Mouse (Mus musculus): ENCODE data around the gene Cog4. TPM values are rescaled to one million over a fixed set of nuclear protein-coding genes. Genes with fewer than 3 reads are reported as not detected.

Cog4 gene
- polyA plus RNA-seq (2017; shearing (Covaris generic)) = 10 to 100 TPM; 52.3 to 53.6 TPM

DNA sequence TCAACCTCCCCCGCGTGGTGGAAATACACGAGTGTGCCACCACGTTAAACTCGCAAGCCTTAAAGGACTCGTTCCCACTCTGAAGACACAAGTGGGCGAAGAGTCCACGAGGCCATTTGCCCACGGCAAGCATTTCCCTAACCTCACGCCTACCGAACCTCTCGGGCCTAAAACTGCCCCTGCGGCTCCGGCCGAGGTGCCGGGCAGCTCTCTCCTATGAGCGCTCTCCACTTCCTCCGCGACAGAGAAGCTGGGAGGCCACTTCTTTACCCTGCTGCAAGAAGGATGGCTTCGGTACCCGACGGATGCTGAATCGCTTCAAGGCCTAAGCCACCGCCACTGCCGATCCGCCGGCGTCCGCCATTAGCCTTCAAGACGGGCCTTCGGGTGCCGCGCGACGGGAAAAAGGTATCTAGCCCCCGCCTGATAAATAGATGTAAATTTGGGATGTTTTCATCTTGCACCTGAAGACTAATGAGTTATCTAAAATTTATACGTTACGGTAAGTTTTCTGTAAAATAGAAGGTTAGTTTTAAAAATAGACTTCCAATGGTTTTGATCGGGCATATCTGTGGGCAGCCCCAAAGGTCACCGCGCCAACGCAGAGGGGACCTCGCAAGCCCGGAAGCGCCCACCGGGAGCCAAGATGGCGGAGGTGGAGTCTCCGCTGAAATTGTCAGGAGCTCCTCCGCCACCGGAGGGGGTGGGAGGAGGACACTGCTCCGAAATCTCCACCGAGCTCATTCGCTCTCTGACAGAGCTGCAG lies at the start of gene Cog4, which contains the start of gene Sf3b3:
Cog4 (plus strand) TSS at position 196 of the 766 bp plus-strand sequence.
Sf3b3 (minus strand) TSS at position 383 of the 766 bp plus-strand sequence.
- ATAC-seq = peak; percentile 75

DNA sequence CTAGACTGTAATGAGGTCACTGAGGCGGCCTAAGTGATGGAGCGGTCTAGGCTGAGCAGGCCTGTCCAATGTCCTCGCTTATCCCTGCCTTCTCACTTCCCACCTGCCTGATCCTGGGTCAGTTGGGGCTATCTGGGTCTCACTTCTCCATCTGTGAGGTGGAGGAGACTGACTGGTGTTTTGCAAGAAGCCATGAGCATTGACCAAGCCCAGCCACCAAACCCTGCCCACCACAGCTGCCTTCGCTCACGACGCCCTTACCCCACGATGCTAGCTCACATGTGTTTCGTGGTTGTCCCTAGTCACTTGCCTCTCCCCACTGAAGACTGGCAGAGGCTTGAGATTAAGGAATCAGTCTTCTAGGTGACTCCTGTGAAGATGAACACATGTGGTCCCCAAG lies 49.3 kb upstream of the Cog4 start:
- no peak for ATAC-seq

DNA sequence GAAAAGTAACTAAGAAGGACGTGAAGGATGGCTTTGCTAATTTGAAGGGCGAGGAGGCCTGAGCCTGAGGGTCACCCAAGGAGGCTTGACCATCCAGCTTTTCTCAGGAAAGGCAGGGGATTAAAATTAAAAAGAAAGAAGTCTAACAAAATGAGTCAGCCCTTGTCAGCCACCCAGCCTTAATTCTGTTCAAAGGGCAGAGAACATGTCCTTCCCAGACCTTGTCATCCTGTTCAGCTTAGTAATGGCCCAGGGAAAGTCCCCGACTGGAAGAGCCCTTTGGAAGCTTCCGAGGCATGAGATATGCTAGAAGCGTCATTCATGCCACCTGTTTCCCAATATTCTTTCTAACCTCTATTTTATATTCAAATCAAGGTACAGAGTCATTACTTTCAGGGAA lies 43.4 kb upstream of the Cog4 start:
- ATAC-seq = no peak

DNA sequence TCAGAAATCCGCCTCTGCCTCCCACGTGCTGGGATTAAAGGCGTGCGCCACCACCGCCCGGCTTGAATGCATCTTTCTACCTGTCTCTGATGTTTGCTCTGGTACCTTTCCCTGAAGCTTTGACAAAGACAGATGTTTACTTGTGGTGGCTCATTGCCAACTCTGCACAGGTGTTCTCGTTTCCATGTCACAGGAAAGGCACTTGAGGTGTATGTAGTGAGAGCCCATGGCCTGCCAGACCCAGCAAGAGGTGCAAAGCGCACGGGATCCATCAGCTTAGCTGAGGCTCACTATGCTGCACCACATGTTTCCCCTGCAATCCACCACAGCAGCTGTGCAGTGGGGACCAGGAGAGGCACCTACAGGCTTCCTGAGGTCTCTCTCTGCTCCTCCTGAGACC lies 42.5 kb upstream of the Cog4 start:
- no peak for ATAC-seq

DNA sequence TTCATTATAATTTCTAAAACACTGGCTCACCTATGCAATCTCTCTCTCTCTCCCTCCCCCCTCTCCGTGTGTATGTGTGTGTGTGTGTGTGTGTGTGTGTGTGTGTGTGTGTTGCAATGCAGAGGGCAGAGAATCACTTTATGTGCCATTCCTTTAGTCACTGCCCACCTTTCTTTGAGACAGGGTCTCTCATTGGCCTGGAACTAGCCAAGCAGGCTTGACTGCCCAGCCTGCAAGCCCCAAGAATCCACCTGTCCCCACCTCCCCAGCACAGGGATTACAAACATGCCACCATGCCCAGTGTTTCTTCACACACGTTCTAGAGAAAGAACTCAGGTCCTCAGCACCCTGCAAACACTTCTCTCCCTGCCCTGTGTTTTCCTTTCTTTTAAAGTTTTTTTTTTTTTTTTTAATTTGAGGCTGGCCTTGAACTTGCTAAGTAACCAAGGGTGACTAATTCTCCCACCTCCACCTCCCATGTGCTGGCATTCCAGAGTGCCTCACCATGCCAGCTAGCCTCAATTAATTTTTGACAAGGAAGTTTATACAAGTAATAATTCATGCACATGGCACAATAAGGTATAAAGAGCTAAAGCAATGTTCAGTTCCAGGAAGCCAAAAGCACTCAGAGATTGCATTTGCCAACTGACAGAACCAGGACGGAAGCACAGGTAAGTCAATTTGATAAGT lies 41.4 kb upstream of the Cog4 start:
- ATAC-seq = no peak

DNA sequence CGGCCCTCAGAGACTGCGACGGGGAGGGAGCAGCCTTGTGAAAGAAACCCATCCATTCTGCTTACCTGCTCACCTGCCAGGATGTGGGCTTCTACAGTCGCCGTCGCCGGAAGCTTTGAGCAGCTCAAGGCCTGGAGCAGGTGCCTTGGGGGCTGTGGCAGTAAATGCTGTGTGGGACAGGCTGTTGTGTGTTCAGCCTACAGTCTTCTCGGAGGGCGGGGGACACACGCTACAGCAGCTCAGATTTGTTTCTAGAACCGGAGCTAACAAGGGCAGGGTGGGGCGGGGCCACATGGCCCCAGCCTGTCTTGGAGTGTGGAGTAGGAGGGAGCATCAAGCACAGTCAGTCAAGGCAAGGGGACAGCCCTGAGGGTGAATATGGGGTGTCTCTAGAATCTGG lies 40.7 kb upstream of the Cog4 start, which contains the start of gene Il34:
Il34 (minus strand) TSS at position 256 of the 400 bp plus-strand sequence.
- peak; percentile 57 for ATAC-seq

DNA sequence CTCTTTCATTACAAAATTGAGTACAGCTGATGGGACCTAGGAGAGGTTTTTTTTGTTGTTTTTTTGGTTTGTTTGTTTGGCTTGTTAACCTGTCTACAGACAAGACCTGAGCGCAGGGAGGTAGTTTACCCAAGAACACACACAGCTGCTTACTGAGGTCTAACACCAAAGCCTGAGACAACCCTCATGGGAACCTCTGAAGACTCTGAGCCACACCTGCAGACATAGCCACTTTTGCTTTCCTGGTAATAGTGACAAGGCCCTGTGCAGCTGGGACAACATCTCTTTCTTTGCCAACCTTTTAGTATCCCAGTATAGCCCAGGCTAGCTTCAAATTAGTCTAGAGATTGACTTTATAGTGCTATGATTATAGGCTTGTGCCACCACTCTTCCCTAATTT lies 40.3 kb upstream of the Cog4 start:
- no peak for ATAC-seq

DNA sequence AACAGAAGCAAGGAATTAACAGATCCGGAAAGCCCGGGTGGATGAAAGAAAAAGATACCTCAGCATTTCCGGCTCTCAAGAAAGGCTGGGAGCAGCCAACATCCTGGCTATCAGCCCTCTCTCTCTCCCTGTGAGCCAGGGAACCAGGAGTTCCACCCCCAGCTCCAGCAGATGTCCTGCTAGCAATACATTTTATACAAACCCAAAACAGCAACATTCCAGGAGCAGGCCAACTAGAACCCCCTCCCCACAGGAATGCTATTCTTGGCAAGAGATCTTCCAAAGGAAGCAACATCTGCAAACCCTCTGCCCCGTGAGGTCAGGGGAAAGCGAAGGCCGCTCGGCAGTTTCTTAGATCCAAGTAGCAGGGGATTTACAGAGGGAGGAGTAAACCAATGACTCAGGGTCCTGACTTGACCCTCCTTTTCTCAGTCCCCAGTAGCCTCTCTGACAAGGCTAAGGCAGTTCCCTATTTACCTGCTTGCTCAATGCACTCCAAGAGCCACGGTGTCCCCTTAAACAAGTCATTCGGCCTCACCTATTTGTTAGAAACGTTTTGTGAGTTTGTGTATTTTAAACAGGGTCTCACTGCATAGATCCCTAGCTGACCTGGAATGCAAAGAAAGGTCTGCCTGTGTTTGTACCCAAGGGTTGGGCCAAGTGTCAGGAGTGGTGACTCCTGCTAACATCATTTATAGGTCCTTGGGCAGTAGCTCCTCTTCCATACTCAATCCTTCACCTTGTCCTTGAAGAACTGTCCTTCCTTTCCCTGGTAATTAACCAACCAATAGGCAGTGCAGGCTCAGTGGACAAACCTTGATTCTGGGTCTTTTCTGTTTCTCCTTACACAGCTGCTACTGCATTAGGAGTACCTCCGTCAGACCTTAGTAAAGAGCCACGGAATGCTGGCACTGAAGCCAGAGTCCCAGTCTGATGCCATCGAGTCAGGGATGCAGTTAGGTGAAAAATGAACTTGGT lies 37.6 kb upstream of the Cog4 start:
- ATAC-seq = no peak

DNA sequence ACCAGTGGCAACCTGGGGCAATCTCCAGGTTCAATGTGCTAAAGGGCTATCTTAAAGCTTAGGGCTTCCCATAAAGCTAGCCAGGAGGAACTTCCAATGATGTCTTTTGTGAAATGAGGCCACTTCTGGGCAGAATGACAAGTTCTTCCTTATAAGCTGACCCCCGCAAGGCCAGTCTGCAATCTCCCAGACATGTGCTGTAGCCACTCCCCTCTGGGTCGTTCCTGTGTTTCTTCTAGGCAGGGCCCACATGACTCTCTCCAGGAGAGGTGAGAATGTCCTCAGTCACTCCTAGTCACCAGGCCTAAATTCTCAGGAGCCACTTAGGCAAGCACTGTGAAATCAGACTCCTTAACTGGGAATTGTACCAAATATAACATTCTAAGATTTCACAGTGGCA lies 36.6 kb upstream of the Cog4 start:
- ATAC-seq = no peak

DNA sequence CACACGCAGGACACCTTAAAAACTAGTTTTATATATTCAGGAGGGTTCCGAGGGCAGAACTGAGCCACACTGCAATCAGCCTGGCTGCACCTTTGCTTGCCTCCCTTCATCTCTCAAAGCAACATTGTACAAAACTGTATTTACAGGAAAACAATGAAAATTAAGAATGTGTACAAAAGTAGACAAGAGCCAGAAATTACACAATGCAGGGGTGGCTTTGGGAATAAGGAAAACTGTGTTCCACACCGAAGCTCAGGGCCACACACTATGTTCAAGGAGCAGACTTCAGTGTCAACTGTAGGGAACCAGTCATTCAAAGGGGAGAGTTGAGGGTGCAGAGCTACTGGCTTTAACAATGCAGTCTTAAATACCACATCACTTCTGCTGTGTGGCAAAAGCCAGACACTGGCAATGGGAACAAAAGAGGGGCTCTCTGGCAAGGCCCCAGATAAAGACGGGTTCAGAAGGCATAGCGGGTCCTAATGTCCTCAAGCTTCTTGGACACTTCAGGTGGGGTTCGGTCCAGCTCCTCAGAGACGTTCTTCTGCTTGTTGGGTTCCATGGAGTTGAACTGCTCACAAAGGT lies 35.8 kb upstream of the Cog4 start:
- no peak for ATAC-seq

DNA sequence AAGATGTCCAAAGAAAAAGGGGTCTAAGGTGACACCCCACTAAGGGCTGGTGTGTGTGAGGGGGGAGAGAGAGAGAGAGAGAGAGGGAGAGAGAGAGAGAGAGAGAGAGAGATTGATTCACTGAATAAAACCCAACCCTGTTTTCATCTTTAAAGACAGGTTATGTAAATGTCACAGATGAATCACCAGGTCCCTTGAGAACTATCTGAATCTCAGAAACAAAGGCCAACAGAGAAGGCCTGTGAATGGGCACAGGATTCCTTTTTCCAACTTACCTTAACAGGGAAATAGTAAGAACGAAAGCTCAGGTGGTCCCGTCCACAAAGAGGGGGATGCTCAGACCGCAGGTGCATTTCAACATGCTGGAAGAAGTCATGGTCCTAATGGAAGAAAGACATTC lies 35.3 kb upstream of the Cog4 start:
- ATAC-seq = no peak

DNA sequence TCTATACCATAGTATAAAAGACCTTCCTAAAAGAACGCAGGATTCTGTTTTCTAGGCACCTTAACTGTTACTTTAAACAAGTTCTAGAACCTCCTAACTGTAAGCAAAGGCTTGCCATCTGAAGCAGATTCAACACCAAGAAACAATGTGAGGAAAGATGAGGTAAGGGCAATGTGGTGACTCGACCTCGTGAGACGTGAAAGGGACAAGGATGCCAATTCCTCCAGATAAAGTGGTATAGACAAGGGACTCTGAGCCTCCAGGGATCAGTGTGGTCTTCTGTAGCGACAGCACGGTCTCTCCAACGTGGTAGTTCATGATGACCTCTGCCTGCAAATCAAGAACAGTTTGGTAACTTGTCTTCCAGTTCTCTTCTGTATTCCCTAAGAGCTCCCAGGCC lies 34.6 kb upstream of the Cog4 start:
- no peak for ATAC-seq

DNA sequence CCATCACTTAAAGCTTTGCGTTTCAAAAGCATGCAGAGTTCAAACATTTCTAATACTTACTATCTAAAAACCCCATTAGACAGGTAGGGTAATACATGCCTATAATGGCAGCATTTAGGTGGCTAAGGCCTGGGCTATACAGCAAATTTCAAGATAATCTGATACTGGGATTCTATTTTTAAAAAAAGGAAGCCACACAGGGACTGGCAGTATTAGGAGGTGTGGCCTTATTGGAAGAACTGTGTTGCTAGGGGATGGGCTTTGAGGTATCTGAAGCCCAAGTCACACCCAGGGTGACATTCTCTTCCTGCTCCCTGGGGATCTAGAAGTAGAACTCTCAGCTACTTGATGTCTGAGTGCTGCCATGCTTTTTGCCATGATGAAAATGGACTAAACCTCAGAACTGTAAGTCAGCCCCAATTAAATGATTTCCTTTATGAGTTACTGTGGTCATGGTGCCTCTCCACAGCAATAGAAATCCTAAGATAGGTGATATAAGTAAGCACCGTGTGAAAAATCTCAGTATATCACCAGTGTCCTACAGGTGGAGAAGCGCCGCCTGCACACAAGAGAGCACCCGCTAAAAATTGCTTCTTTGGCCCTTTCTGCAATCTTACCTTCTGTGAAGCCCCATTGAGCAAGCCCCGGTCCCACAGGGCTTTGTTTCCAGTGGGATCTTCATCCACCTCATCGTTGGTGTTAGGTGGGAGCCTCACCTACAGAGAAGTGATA lies 33.9 kb upstream of the Cog4 start:
- no peak for ATAC-seq

DNA sequence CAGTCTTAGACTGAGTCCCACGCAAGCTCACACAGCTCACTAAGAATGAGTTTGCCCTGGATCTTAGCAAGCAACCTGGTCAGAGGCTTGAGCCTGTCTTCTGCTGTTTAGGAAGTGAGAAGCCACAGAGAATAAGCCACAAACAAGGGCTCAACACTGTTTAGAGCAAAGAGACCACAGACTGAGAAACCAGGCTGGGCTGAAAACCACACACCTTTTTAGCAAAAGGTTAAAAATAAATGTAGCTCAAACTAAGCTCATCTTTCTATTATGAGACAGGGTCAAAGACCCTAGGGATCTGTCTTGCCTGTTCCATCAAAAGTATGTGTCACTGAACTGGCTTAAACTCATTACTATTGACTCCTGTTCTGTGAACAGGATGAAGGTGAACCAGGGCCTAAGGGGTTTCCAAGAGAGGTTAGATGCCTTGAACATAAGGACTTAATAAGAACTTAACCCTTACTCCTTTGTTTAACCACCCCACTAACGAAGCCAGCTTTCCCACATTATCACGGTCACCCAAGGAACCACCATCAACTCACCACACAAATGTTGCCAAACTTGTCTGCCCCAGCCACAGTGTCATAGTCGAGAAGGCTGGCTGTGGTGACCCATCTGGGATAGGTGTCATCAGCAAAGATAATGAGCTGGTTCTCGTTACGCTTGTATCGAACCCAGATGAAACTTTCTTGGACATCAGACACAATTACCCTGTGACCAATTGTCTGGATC lies 33.2 kb upstream of the Cog4 start:
- ATAC-seq = no peak

DNA sequence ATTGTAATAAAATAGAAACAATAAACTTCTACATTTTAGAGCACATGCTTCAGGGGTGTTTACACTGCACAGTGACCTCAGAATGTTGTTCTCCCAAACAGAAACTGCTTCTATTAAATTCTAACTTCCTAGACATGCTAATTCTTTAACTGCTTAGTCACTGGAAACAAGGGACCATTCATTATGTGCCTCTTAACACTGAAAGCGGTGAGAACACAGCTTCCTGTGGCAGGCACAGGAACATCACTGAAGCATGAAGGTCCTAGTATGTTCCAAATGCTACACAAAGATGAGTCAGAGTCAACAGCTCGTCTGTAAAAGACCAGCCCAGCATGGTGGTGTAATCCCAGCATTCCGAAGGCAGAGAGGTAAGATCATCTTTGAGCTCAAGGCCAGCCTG lies 31.1 kb upstream of the Cog4 start:
- no peak for ATAC-seq

DNA sequence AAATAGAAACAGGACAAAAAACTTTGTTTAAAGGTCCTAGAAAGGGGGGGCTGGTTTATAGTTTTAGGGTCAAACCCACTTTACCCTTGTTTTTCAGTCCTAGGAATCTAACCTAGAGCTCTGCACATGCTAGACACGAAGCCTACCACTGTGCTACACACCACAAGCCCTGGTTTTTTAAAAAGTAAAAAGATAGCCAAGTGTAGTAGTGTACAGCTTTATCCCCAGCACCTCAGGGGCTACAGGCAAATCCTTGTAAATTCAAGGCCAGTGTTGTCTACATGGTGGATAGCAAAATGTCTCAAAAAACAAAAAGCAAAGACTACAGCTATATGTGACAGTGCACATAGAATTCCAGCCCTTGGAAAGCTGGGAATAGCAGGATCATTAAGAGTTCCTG lies 29.4 kb upstream of the Cog4 start:
- ATAC-seq = no peak

DNA sequence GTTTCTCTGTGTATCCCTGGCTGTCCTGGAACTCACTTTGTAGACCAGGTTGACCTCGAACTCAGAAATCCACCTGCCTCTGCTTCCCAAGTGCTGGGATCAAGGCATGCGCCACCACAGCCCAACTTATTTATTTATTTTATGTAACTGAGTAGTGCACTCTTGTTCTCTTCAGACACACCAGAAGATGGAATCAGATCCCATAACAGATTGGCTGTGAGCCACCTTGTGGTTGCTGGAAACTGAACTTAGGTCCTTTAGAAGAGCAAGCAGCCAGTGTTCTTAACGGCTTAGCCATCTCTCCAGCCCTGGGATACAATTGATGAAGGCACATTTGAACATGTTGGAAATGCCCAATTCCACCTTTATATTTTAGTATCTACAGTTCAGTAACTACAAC lies 27.8 kb upstream of the Cog4 start:
- ATAC-seq = no peak

DNA sequence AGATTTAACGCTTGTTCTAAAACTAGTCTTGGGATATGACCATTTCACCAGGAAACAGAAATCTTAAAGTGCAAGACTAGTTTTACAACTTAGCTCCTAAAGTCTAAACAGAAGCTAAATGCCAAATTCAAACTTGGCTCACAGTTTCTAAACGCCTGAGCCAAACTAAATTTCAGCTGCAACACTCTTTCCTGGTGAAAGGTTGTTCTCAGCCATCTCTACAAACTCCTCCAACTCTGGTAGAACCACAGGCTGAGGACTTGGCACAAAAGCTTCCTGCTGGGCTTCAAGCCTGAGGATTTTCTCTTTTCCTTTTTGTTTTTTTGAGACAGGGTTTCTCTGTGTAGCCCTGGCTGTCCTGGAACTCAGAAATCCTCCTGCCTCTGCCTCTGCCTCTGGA lies 26.1 kb upstream of the Cog4 start:
- ATAC-seq = no peak

DNA sequence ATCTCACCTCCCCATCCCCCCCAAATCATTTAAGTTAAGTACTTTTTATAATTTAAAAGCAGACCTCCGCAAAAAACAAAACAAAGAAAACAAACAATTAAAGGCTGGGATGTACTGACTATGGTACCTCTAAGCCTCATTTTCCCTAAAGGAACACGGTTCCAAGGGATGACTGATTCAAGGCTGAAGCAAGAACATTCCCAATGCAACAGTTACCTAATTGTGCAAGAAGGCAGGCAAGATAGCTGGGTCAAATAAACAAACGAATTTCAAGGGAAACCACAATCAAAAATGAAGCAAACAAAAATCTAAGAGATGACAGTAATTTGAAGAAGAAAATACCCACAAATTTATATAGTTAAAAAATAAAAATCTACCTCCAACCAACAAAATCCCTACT lies 24.4 kb upstream of the Cog4 start:
- ATAC-seq = no peak

DNA sequence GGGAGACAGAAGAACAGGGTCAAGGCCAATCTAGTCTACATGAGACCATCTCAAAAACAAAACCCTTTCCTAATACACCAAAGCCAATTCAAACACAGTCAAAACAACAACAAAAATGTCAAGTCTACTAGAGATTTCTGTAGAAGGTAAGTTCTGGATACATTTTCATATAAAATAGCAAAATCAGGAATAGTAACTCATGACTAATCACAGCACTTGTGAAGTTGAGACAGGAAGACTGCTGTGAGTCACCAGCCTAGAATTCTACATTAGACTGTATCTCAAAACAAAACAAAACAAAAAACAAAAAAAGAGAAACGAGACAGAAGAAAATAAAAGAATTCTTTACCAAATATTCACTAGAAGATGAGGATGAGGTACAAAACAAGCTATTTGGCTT lies 21.5 kb upstream of the Cog4 start:
- no peak for ATAC-seq

DNA sequence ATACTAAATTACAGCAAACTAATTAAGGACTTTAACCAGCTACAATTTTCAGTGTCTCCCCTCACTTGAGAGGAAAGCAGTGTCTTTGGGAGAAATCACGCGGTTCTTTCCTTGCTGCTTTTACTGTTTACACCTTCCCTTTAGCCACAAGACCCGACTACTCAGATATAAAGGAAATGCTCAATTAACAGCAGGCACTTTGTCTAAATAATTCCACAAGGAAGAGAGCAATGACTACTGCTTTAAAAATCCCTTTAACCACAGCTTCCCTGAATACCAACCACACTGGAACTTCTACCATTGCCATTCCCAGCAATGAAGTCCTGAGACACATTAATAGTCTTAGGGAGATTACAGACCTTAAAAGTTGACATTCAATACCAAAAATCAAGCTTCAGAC lies 17.9 kb upstream of the Cog4 start:
- ATAC-seq = no peak
